Mouse (Mus musculus) stomach, embryonic 14.5 days (tissue): ENCODE results near the gene Nrcam. TPM values are rescaled to one million over a fixed set of nuclear protein-coding genes. Genes with fewer than 3 reads are reported as not detected.

ENCODE experiments used
- polyA plus RNA-seq: library from polyadenylated mRNA; unstranded; fragments of >200 nt; fragmentation: Nextera tagmentation; extraction: Ambion mirVana; gene quantifications from 2 replicates; pipeline ENCODE4 v1.2.1, GENCODE M21; 2014

The Nrcam gene
- polyA plus RNA-seq, 1 experiment from 2014 or later, result 10.1 TPM

Other genes starting within 250 kb of the Nrcam start
- 19.9 and 24.1 TPM in 2 replicates for gene Dnajb9, start 118.6 kb upstream of the Nrcam start, polyA plus RNA-seq
- gene Pnpla8, start 107.5 kb upstream of the Nrcam start, polyA plus RNA-seq, result 60.9 and 65.8 TPM in 2 replicates